Mouse (Mus musculus) intestine, postnatal 0 days (tissue): ENCODE measurements around the gene Nyap2. TPM values are rescaled to one million over a fixed set of nuclear protein-coding genes. Genes with fewer than 3 reads are reported as not detected.

ENCODE experiments used
- ATAC-seq: fragments of 200-750 bp; cut with Nextera tagmentation; 2 replicates; pipeline ENCODE4 v1.8.0; 2017; ENCODE audit warnings: mild to moderate bottlenecking, moderate TSS enrichment, moderate library complexity
- H3K27ac ChIP-seq: fragments of 300-500 bp; sonication (generic); 2 replicates; pipeline ENCODE4 v1.5.1; 2014; ENCODE audit warnings: mild to moderate bottlenecking, low read depth, low read length, moderate library complexity
- H3K27me3 ChIP-seq: fragments of 300-500 bp; sonication (generic); replicated peaks from 2 replicates; pipeline ENCODE4 v1.6.1; 2014; ENCODE audit warnings: low read length, mixed read lengths; ENCODE audit not compliant: control insufficient read depth, insufficient read depth
- H3K36me3 ChIP-seq: fragments of 300-500 bp; sonication (generic); 2 replicates; pipeline ENCODE4 v1.6.1; 2014; ENCODE audit warnings: mild to moderate bottlenecking, moderate library complexity; ENCODE audit not compliant: control insufficient read depth, insufficient read depth
- H3K4me1 ChIP-seq: fragments of 300-500 bp; sonication (generic); replicated peaks from 2 replicates; pipeline ENCODE4 v1.6.1; 2014; ENCODE audit warnings: antibody characterized with exemption, low read length, mixed read lengths; ENCODE audit not compliant: control insufficient read depth, insufficient read depth
- H3K4me2 ChIP-seq: fragments of 300-500 bp; sonication (generic); replicated peaks from 2 replicates; pipeline ENCODE4 v1.6.1; 2014; ENCODE audit warnings: low read depth, mild to moderate bottlenecking, moderate library complexity
- H3K4me3 ChIP-seq: fragments of 300-500 bp; sonication (generic); 2 replicates; pipeline ENCODE4 v1.5.1; 2014; ENCODE audit warnings: low read depth, low read length
- H3K9ac ChIP-seq: fragments of 300-500 bp; sonication (generic); 2 replicates; pipeline ENCODE4 v1.6.1; 2014; ENCODE audit warnings: mild to moderate bottlenecking, low read depth, low read length
- H3K9me3 ChIP-seq: fragments of 300-500 bp; sonication (generic); 2 replicates; pipeline ENCODE4 v1.6.1; 2016; ENCODE audit warnings: mixed run types; ENCODE audit not compliant: control insufficient read depth
- CTCF ChIP-seq: sonication (generic); IDR thresholded peaks from 2 replicates; pipeline ENCODE4 v1.5.1; 2016; ENCODE audit warnings: low read depth, mild to moderate bottlenecking, control low read depth, antibody characterized with exemption, moderate library complexity
- WGBS: fragments of 180-500 bp; shearing (Covaris S2); extraction: QIAGEN DNeasy Blood & Tissue Kit; methylation state at CpG from one replicate; pipeline ENCODE4 v1.1.7; 2014; 5-methylcytosine and 5-hydroxymethylcytosine counted together
- polyA plus RNA-seq: library from polyadenylated mRNA; unstranded; fragments of >200 nt; fragmentation: Nextera tagmentation; extraction: Ambion mirVana; gene quantifications from 2 replicates; pipeline ENCODE4 v1.2.1, GENCODE M21; 2015

Nyap2 gene
- polyA plus RNA-seq, 1 experiment from 2014 or later, result 0.16 TPM

DNA sequence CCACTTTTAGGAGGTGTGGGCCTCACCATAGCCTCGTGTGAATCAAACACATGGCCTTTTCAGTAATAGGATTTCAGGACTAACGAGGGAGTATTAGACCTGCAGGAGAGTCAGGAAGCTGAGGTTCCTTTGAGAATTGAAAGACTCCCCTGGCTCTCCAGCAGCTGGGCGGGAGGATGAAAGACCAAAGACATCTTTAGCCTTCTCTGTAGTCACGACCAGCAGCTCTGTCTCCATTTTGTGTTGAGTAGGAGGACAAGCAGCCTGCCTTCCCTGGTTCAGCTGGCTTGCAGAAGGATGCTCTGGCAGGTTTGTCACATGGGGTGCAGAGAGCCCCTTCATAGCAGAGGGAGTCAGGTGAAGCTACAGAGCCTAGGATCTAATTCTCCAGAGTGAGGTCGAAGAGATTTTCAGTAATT lies 240.3 kb downstream of the Nyap2 start:
- no peaks in the 10 kb centered on the region for H3K27me3 ChIP-seq
- WGBS, result 67% methylated on average over 5 of the region's 5 CpGs

DNA sequence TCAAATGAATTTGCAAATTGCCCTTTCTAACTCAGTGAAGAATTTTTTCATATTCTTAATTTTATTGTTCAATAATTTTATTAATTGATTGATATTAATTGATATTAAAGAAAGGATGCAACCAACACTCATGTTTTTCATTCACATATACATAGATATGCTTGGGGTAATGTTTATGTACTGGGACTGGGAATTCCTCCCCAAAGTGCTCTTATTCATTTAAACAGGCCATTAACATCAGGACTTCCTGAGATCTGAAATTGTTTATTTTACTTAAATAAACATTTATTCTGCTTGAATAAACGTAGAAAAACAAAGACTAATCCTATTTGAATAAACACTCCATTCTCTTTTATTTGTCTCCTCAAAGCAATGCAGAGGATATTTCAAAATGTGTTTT lies 311.0 kb downstream of the Nyap2 start:
- H3K4me2 ChIP-seq, result no peak overlapping the region
- H3K4me3 ChIP-seq, result no peak overlapping the region
- H3K9me3 ChIP-seq, result no peaks in the 10 kb centered on the region
- H3K36me3 ChIP-seq, result no peaks in the 10 kb centered on the region
- H3K27ac ChIP-seq, result no peak overlapping the region
- no peak overlapping the region for H3K9ac ChIP-seq
- TF ChIP-seq CTCF, result no peak
- WGBS, result 6% methylated on average over 1 of the region's 1 CpGs
- H3K4me1 ChIP-seq, result no peaks in the 10 kb centered on the region
- no peaks in the 10 kb centered on the region for H3K27me3 ChIP-seq
- no peak for ATAC-seq

More for the DNA sequence above, 240.3 kb downstream of the Nyap2 start:
- no peak overlapping the region for H3K27ac ChIP-seq
- H3K36me3 ChIP-seq, result no peaks in the 10 kb centered on the region
- no peak overlapping the region for H3K4me3 ChIP-seq
- H3K4me1 ChIP-seq, result no peaks in the 10 kb centered on the region
- H3K4me2 ChIP-seq, result no peak overlapping the region
- no peak for ATAC-seq
- no peak for TF ChIP-seq CTCF
- H3K9me3 ChIP-seq, result no peaks in the 10 kb centered on the region
- H3K9ac ChIP-seq, result no peak overlapping the region
